Mouse (Mus musculus): ENCODE measurements around the gene Spata31d1d. TPM values are rescaled to one million over a fixed set of nuclear protein-coding genes. Genes with fewer than 3 reads are reported as not detected.
"Not testable (repeated sequence)": the region's sequence is repeated elsewhere in the genome, so short reads cannot be mapped to it uniquely, and the experiment has no call there.

The Spata31d1d gene
- not detected for total RNA-seq (2022)

- DNase-seq (ENCODE audit: low spot score in 2 of 2), result no peak
Observed at GRCm38 (mm10) chr13:59731652-59732051, at the start of gene Spata31d1d. Gene Spata31d1d, minus strand, starts transcription at chr13:59731752.

- not testable (repeated sequence) for DNase-seq (ENCODE audit: low spot score in 2 of 2)
Observed at GRCm38 (mm10) chr13:59779744-59780264, 48.3 kb upstream of the Spata31d1d start.

DNA sequence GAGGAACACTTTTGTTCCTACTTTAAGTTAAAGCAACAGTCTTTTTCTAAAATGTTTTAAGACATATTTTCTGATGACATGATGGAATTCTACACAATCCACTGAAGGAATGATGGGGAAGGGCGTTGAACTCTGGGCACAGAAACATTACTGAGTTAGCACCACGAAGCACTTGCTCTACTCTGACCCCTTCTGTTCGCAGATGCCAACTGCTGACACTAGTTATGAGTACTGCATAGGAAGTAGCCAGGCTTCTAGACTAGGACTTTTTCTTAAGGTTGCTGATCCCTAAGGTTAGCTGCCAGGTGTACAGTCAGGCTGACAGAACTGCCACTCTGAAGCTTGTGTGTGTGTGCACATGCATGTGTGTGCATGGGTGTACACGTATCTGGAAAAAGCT is 47.7 kb upstream of the Spata31d1d start:
- no peak for DNase-seq (ENCODE audit: low spot score in 2 of 2)

DNA sequence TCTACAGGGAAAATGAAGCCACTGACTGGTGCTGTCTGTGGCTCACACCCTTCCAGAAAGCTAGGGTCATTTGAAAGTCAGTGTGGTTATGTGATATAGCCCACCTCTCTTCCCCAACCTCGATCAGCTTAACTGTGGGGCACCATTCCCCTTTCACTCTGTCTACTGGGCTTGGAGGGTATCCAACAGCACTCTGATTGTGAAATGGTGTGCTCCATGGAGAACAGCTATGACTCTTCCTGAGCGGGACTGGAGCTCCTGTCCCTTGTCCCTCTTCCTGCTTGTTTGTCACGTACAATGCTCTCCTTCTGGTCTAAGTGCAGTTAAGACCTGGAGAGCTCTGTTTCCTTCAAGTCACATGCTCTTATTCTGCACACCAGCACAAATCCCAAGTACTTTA is 43.6 kb upstream of the Spata31d1d start:
- DNase-seq (ENCODE audit: low spot score in 2 of 2), result no peak

GRCm38 (mm10) chr13:59771257-59771656 is 39.7 kb upstream of the Spata31d1d start:
- DNase-seq (ENCODE audit: low spot score in 2 of 2), result peak in 1 of 2 experiments; percentile 43

- no peak for DNase-seq (ENCODE audit: low spot score in 2 of 2)
Observed at GRCm38 (mm10) chr13:59770847-59771246, 39.3 kb upstream of the Spata31d1d start.

DNA sequence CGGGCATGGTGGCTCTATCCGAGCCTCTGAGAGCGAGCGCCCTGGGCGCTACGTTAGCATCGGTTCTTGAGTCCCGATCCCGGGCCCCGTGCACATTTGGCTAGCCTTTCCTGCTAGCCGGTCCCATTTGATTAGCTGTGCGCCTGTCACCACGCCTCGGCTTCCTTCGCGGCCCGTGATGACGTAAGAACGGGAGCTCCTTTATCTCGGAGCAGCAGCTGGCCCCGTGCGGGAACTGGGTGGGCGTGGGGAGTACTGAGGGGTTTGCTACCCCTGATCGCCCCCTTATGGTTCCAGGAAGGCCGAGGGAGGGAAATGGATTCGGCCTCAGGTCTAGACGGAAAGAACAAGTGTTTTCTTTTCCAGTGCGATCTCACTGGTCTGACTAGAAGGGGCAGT is 38.6 kb upstream of the Spata31d1d start:
- DNase-seq (ENCODE audit: low spot score in 2 of 2), result peak; percentile 82 to 88

DNA sequence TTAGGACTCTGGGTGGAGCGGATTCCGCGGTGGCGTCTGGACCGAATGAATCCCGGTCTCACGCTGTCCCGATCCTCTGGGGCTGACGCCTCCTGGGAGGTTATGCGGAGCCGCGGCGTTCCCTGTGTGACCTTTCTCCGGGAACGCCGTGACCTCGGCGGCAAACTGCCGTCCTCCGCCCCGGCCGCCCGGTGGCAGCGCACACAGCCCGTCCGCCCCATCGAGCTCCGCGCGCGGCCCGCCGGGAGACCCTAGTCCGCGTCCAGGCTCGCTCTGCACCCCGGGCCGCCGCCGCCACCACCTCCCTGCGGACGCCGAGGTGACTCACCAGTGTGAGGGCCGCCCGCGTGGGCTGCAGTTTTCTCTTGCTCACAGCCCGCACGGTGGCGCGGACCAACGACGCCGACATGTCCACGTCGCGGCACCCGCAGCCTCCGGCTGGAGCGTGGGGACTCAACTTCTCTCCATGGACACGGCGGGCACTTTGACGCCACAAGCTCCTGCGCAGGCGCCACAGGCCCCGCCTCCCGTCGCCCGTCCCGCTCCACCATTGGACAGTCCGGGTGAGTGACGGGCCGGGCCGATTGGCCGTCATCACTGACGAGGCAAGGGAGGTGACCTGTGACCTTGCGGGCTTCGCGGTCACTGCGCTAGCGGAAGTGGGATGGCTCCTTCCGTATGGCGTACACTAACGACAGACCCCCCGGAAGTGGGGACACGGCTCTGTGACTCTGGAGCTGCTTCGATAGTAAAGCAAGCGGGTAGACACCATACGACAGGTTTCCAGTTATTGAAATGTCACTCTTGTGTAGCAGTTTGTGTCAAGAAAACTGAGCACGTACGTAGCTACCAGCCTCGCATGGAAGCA is 38.0 kb upstream of the Spata31d1d start, which contains the start of gene Isca1:
Gene Isca1 (minus strand): TSS at position 515 of the 868 bp plus-strand sequence.
- DNase-seq (ENCODE audit: low spot score in 2 of 2), result peak; percentile 98 to 100

DNA sequence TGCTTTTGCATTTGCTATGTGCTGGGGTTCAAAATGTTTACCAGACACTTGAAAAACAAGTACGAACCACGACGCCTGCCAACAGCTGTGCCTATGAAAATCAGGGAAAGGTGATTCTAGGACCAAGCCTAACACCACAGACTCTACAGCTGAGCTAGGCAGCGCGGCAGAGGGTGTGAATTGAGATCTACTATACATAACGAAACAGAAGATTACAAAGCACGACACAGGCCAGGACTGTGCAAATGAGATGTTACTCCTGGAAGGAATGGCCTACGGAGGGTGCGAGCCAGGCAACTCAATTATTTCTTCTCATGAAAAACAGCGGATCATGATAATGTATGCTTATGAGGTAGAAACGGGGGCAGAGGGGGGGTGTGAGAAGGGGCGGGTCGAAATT is 37.0 kb upstream of the Spata31d1d start:
- no peak for DNase-seq (ENCODE audit: low spot score in 2 of 2)

DNA sequence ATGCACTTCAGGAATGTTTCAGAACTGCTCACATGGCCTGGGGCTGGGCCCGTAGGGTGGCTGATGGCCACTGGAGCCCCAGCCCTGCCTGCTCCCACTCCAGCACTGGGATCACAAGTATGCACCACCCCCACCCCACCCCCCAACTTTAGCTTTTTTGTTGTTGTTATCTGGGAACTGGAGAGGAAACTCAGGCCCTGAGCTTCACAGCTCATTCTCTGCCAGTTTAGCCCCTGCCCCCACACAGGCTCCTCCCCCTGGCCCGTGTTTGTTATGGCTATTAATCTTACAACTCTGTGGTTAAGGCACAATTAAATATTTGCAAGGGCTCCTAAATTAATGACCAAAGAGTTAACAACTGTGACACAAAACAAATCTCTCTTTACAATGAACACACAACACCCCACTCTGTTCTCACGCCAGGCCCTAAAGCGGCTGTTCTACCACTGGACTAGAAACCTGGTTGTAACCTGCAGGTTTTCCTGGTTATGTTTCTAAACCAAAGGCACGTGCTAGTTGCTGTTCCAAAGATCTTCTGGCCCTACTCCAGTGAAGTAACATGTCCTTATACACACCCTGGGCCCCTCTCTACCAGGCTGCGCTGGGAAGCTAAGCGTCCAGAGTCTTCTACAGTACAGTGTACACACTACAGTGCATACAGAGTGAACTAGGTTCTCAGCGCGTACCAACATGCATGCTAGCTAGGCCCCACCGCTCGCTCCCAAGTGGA is 35.4 kb upstream of the Spata31d1d start:
- DNase-seq (ENCODE audit: low spot score in 2 of 2), result no peak

GRCm38 (mm10) chr13:59762791-59763190 is 31.2 kb upstream of the Spata31d1d start:
- no peak for DNase-seq (ENCODE audit: low spot score in 2 of 2)

DNA sequence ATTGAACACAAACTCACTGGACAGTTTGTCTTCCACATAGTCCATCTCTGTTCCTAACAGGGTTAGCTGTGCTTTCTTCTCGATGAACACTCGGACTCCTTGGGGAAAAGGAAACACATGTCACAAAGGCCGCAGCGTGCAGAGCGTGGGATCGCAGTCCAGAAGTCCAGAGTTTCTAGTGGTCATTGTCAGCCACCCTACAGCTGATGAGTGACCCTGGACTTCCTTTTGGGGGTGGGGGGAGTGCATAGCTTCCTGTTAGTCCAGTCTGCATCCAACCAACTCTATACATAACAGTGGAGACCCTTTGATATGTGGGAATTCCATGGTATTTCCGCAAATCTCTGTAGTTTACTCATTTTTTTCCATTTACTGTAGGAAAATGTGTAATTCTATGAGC is 25.4 kb upstream of the Spata31d1d start:
- no peak for DNase-seq (ENCODE audit: low spot score in 2 of 2)

DNA sequence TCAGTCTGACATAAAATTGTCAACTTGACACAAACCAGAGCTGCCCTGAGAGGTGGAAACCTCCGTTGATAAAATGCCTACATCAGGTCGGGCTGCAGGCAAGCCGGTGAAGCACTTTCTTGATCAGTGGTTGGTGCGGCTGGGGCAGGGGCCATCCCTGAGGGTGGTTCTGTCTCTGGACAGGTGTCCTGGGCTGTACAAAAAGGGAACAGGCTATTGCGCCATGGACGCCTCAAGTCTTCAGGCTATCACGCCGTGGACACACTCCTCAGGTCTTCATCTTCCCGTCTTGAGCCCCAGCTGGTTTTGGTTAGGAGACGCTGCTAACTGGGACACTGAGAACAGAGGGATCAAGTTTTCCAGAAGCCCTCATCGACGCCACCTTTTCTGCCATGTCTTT is 18.8 kb upstream of the Spata31d1d start:
- DNase-seq (ENCODE audit: low spot score in 2 of 2), result no peak

DNA sequence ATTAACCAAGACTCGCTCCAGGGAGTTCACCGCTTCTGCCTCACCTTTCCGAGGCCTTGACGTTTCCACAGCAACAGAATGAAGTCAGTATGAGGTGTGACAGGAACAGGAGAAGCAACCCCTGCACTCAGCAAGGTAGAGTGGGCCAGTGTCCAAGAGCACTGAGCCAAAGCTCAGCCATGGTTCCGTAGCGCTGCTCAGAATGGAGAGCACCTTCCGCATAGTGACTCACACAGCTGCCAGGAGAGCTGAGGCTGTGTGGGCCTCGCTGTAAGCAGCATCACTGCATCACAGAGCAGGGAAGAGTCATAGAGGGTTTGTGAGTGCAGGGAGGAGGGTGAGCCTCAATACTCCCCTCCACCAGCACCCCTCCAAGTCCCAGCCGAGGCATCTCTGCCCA is 15.2 kb upstream of the Spata31d1d start, which contains the start of gene 1700014D04Rik:
Gene 1700014D04Rik (minus strand): TSS at position 42 of the 400 bp plus-strand sequence.
- DNase-seq (ENCODE audit: low spot score in 2 of 2), result peak; percentile 40 to 51

DNA sequence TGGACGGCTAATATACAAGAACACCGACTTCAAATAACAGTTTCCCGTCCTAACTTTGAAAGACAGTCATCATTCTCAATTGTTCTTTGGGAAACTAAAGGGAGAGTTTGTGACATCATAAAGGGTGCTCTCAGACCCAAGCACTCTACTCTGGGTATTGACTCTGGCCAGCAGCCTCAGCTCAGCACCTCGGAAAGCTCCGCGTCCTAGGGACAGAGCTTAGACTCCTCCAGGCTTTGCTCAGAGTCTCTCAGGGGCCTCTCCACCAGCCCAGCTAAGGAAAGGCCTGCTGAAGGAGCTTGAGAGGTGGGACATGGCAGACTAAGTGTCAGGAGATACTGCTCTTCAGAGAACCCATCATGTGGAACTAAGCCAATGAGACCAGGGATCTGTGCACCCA is 14.6 kb upstream of the Spata31d1d start:
- no peak for DNase-seq (ENCODE audit: low spot score in 2 of 2)

GRCm38 (mm10) chr13:59745462-59745861 is 13.9 kb upstream of the Spata31d1d start:
- no peak for DNase-seq (ENCODE audit: low spot score in 2 of 2)

DNA sequence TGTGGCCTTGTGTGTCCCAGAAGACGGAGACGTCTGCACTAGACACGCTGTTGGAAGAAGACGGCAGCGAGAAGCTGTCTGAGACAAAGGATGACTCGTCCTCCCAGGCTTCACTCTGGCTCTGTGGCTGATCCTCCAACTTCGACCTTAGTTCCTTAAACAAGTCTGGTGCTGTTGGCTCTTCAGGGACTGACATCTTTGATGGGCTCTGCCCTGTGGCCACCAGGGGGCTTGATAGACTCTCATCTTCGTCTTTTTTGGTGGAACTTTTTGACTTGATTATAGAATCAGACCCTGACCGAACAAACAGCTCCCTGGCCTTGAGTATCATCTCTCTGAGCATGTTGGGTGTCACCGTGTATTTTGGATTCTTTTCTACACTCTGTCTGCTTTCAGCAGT is 10.1 kb upstream of the Spata31d1d start:
- DNase-seq (ENCODE audit: low spot score in 2 of 2), result no peak

DNA sequence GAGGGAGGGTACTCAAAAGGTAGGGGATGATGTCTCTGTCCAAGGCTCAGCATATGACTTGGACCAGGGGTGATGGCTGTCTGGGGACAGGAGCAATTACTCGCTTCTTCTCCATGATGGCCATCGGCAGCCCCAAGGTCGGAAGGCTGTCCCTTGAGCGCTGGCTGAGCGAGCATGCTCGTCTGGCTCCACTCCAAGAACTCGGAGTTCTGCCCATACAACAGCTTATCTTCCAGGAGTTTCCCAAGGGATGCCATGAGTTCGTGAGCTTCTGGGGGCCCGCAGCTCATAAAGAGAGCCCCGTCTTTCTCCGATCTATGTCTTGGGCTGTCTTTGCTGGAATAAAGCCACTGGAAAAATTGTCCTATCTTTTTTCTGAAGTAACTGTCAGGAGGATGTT is 9.5 kb upstream of the Spata31d1d start:
- DNase-seq (ENCODE audit: low spot score in 2 of 2), result no peak

DNA sequence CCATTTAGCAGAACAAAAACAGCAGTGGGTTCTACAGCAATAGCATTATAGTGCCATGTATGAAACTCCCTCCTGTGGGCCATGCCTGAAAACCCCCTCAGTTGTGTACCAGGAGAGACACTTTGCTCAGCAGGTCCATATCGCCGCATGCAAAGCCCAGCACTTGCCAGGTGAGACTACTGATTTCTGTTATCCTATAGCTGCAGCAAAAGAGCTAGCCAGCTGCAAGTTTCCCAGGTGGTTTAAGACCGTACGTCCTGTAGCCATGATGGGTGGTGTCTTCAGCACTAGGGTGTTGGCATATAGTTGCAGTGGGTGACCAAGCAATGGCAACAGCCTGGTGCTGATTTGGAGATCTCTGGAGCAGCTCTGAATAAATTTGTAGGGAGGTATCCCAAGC is 7.8 kb upstream of the Spata31d1d start:
- DNase-seq (ENCODE audit: low spot score in 2 of 2), result no peak

GRCm38 (mm10) chr13:59738455-59738854 is 6.9 kb upstream of the Spata31d1d start:
- no peak for DNase-seq (ENCODE audit: low spot score in 2 of 2)

GRCm38 (mm10) chr13:59735190-59735589 is 3.6 kb upstream of the Spata31d1d start:
- no peak for DNase-seq (ENCODE audit: low spot score in 2 of 2)

DNA sequence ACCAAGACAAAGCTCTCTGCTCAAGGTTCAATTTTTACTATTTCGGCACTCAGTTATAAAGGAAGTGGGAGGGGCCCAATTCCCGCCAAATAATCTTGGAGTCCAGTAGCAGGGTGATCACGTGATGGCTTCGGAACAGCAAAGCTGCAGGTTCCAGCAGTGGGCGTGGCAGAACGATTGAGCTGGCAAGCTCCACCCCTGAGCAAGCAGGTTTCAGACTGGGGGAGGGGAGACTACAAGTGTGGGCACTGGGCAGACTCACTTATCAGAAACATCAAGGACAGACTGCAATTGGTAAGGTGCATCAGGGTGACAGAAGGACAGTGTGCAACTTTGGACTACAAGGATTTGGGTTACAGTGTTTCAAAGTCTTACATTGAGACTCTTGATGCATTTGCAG is 2.8 kb upstream of the Spata31d1d start:
- DNase-seq (ENCODE audit: low spot score in 2 of 2), result not testable (repeated sequence)
